Mouse (Mus musculus): ENCODE results near the gene Pmepa1. TPM values are rescaled to one million over a fixed set of nuclear protein-coding genes. Genes with fewer than 3 reads are reported as not detected.
A peak's percentile ranks its signal among the peaks of the same experiment; 100 is the strongest.

The Pmepa1 gene
- polyA plus RNA-seq, 1 experiment from 2014 or later, result 12.0 TPM

GRCm38 (mm10) chr2:173181486-173181885 lies 94.8 kb downstream of the Pmepa1 start:
- H3K4me3 ChIP-seq (ENCODE audit: low read depth, low read length), result no peak overlapping the region
- no peak for ATAC-seq (replicated peaks; ENCODE audit: low FRiP score, low TSS enrichment, low read depth)
- H3K4me2 ChIP-seq (ENCODE audit: low read length), result no peak overlapping the region
- H3K9me3 ChIP-seq (ENCODE audit: control insufficient read depth, low read length), result no peaks in the 10 kb centered on the region
- 58% methylated on average over 5 of the region's 5 CpGs for WGBS
- H3K4me1 ChIP-seq (replicated peaks; ENCODE audit: control insufficient read depth, insufficient read depth, low read length), result no peaks in the 10 kb centered on the region; the same call in 1 of the 2 replicates
- H3K27ac ChIP-seq (ENCODE audit: low read depth), result no peak overlapping the region
- peak; percentile 50 for DNase-seq (ENCODE audit: low spot score)
- no peak overlapping the region for H3K9ac ChIP-seq (ENCODE audit: low read length)
- H3K36me3 ChIP-seq (ENCODE audit: control insufficient read depth, insufficient read depth, low read length), result no peaks in the 10 kb centered on the region
- no peaks in the 10 kb centered on the region; the same call in 1 of the 2 replicates for H3K27me3 ChIP-seq (replicated peaks; ENCODE audit: control insufficient read depth, insufficient read depth, low read length)

- H3K4me3 ChIP-seq (ENCODE audit: low read depth, low read length), result no peak overlapping the region
- WGBS, result 78% methylated on average over 11 of the region's 11 CpGs
- peak; percentile 49 for DNase-seq (ENCODE audit: low spot score)
- H3K4me2 ChIP-seq (ENCODE audit: low read length), result no peak overlapping the region
- H3K9ac ChIP-seq (ENCODE audit: low read length), result no peak overlapping the region
- no peaks in the 10 kb centered on the region; the same call in 1 of the 2 replicates for H3K4me1 ChIP-seq (replicated peaks; ENCODE audit: control insufficient read depth, insufficient read depth, low read length)
- no peaks in the 10 kb centered on the region for H3K9me3 ChIP-seq (ENCODE audit: control insufficient read depth, low read length)
- H3K27ac ChIP-seq (ENCODE audit: low read depth), result no peak overlapping the region
- ATAC-seq (replicated peaks; ENCODE audit: low FRiP score, low TSS enrichment, low read depth), result no peak
- H3K36me3 ChIP-seq (ENCODE audit: control insufficient read depth, insufficient read depth, low read length), result no peaks in the 10 kb centered on the region
- no peaks in the 10 kb centered on the region; the same call in 1 of the 2 replicates for H3K27me3 ChIP-seq (replicated peaks; ENCODE audit: control insufficient read depth, insufficient read depth, low read length)
These were observed 95.5 kb downstream of the Pmepa1 start for GRCm38 (mm10) chr2:173180721-173181388.

- Histone ChIP-seq H3K27me3 (replicated peaks; ENCODE audit: control insufficient read depth, insufficient read depth, low read length) (no peaks in the 10 kb centered on the region; the same call in 1 of the 2 replicates), H3K36me3 (ENCODE audit: control insufficient read depth, insufficient read depth, low read length) (no peaks in the 10 kb centered on the region), H3K9ac (ENCODE audit: low read length) (no peak overlapping the region), H3K4me3 (ENCODE audit: low read depth, low read length) (no peak overlapping the region), H3K9me3 (ENCODE audit: control insufficient read depth, low read length) (no peaks in the 10 kb centered on the region), H3K27ac (ENCODE audit: low read depth) (no peak overlapping the region), H3K4me2 (ENCODE audit: low read length) (no peak overlapping the region), H3K4me1 (replicated peaks; ENCODE audit: control insufficient read depth, insufficient read depth, low read length) (no peaks in the 10 kb centered on the region; the same call in 1 of the 2 replicates)
- ATAC-seq (replicated peaks; ENCODE audit: low FRiP score, low TSS enrichment, low read depth) (no peak), DNase-seq (ENCODE audit: low spot score) (peak; percentile 37)
- WGBS, result 80% methylated on average over 4 of the region's 4 CpGs
These were observed 96.3 kb downstream of the Pmepa1 start for GRCm38 (mm10) chr2:173180026-173180425.

GRCm38 (mm10) chr2:173179046-173179445 lies 97.3 kb downstream of the Pmepa1 start:
- Histone ChIP-seq H3K4me1 (replicated peaks; ENCODE audit: control insufficient read depth, insufficient read depth, low read length) (peaks cover under 1% of the 10 kb centered on the region; the same call in 1 of the 2 replicates), H3K27me3 (replicated peaks; ENCODE audit: control insufficient read depth, insufficient read depth, low read length) (no peaks in the 10 kb centered on the region), H3K4me3 (ENCODE audit: low read depth, low read length) (no peak overlapping the region), H3K4me2 (ENCODE audit: low read length) (no peak overlapping the region), H3K27ac (ENCODE audit: low read depth) (no peak overlapping the region), H3K9ac (ENCODE audit: low read length) (no peak overlapping the region), H3K9me3 (ENCODE audit: control insufficient read depth, low read length) (no peaks in the 10 kb centered on the region), H3K36me3 (ENCODE audit: control insufficient read depth, insufficient read depth, low read length) (no peaks in the 10 kb centered on the region)
- 80% methylated on average over 7 of the region's 7 CpGs for WGBS
- DNase-seq (ENCODE audit: low spot score), result peak; percentile 40
- no peak for ATAC-seq (replicated peaks; ENCODE audit: low FRiP score, low TSS enrichment, low read depth)

- 91% methylated on average over 8 of the region's 8 CpGs for WGBS
- no peak overlapping the region for H3K27ac ChIP-seq (ENCODE audit: low read depth)
These were observed 98.4 kb downstream of the Pmepa1 start for GRCm38 (mm10) chr2:173177951-173178350.

GRCm38 (mm10) chr2:173177481-173177880 lies 98.9 kb downstream of the Pmepa1 start:
- H3K27me3 ChIP-seq (replicated peaks; ENCODE audit: control insufficient read depth, insufficient read depth, low read length), result 0 out of 2 replicates have a peak, but pooled peaks cover under 1% of the 10 kb centered on the region
- no peaks in the 10 kb centered on the region for H3K36me3 ChIP-seq (ENCODE audit: control insufficient read depth, insufficient read depth, low read length)
- WGBS, result 75% methylated on average over 5 of the region's 5 CpGs
- no peak overlapping the region for H3K9ac ChIP-seq (ENCODE audit: low read length)
- DNase-seq (ENCODE audit: low spot score) (peak; percentile 41), ATAC-seq (replicated peaks; ENCODE audit: low FRiP score, low TSS enrichment, low read depth) (no peak)
- H3K9me3 ChIP-seq (ENCODE audit: control insufficient read depth, low read length), result no peaks in the 10 kb centered on the region
- no peak overlapping the region for H3K4me3 ChIP-seq (ENCODE audit: low read depth, low read length)
- H3K27ac ChIP-seq (ENCODE audit: low read depth), result no peak overlapping the region
- H3K4me2 ChIP-seq (ENCODE audit: low read length), result no peak overlapping the region
- peaks cover 15% of the 10 kb centered on the region for H3K4me1 ChIP-seq (replicated peaks; ENCODE audit: control insufficient read depth, insufficient read depth, low read length)

More at GRCm38 (mm10) chr2:173177951-173178350, 98.4 kb downstream of the Pmepa1 start:
- DNase-seq (ENCODE audit: low spot score) (no peak), ATAC-seq (replicated peaks; ENCODE audit: low FRiP score, low TSS enrichment, low read depth) (no peak)
- H3K9ac ChIP-seq (ENCODE audit: low read length), result no peak overlapping the region
- no peak overlapping the region for H3K4me2 ChIP-seq (ENCODE audit: low read length)
- H3K9me3 ChIP-seq (ENCODE audit: control insufficient read depth, low read length), result no peaks in the 10 kb centered on the region
- no peaks in the 10 kb centered on the region for H3K27me3 ChIP-seq (replicated peaks; ENCODE audit: control insufficient read depth, insufficient read depth, low read length)
- peaks cover 11% of the 10 kb centered on the region for H3K4me1 ChIP-seq (replicated peaks; ENCODE audit: control insufficient read depth, insufficient read depth, low read length)
- no peaks in the 10 kb centered on the region for H3K36me3 ChIP-seq (ENCODE audit: control insufficient read depth, insufficient read depth, low read length)
- no peak overlapping the region for H3K4me3 ChIP-seq (ENCODE audit: low read depth, low read length)

GRCm38 (mm10) chr2:173175703-173176102 lies 100.6 kb downstream of the Pmepa1 start:
- Histone ChIP-seq H3K36me3 (ENCODE audit: control insufficient read depth, insufficient read depth, low read length) (no peaks in the 10 kb centered on the region), H3K27me3 (replicated peaks; ENCODE audit: control insufficient read depth, insufficient read depth, low read length) (0 out of 2 replicates have a peak, but pooled peaks cover 7% of the 10 kb centered on the region), H3K9me3 (ENCODE audit: control insufficient read depth, low read length) (no peaks in the 10 kb centered on the region), H3K4me2 (ENCODE audit: low read length) (no peak overlapping the region), H3K4me1 (replicated peaks; ENCODE audit: control insufficient read depth, insufficient read depth, low read length) (peaks cover 27% of the 10 kb centered on the region), H3K4me3 (ENCODE audit: low read depth, low read length) (no peak overlapping the region), H3K27ac (ENCODE audit: low read depth) (no peak overlapping the region), H3K9ac (ENCODE audit: low read length) (no peak overlapping the region)
- DNase-seq (ENCODE audit: low spot score) (no peak), ATAC-seq (replicated peaks; ENCODE audit: low FRiP score, low TSS enrichment, low read depth) (no peak)
- 95% methylated on average over 5 of the region's 5 CpGs for WGBS

GRCm38 (mm10) chr2:173174569-173174968 lies 101.8 kb downstream of the Pmepa1 start:
- Histone ChIP-seq H3K4me2 (ENCODE audit: low read length) (peak overlapping the region; percentile 61), H3K27me3 (replicated peaks; ENCODE audit: control insufficient read depth, insufficient read depth, low read length) (peaks cover 12% of the 10 kb centered on the region; the same call in 1 of the 2 replicates), H3K36me3 (ENCODE audit: control insufficient read depth, insufficient read depth, low read length) (no peaks in the 10 kb centered on the region), H3K4me3 (ENCODE audit: low read depth, low read length) (no peak overlapping the region), H3K9me3 (ENCODE audit: control insufficient read depth, low read length) (no peaks in the 10 kb centered on the region), H3K4me1 (replicated peaks; ENCODE audit: control insufficient read depth, insufficient read depth, low read length) (peaks cover 27% of the 10 kb centered on the region), H3K9ac (ENCODE audit: low read length) (no peak overlapping the region), H3K27ac (ENCODE audit: low read depth) (no peak overlapping the region)
- ATAC-seq (replicated peaks; ENCODE audit: low FRiP score, low TSS enrichment, low read depth) (no peak), DNase-seq (ENCODE audit: low spot score) (no peak)
- WGBS, result 16% methylated on average over 1 of the region's 1 CpGs
